Mouse (Mus musculus): ENCODE measurements around the gene Myl10. TPM values are rescaled to one million over a fixed set of nuclear protein-coding genes. Genes with fewer than 3 reads are reported as not detected.

Myl10 gene
- total and polyA plus RNA-seq, 3 experiments: not detected

DNA sequence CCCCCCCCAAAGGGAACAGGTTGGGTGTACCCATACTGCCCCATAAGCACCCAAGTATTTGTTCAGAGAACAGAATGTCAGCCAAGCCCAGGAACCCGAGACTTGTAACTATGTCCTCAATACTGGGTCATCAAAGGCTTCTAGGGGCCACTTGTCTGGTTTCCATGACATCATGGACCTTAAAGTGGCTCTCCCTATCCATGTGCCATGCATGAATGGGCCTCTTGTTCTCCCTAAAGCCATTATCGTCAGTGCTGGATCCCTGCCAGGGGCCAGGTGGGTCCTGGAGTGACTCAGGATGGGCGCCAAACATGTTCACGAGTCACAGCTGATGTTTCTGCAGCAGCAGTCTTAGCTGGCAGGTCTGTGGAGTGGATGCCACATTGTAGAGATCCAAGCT, 17.8 kb downstream of the Myl10 start:
- H3K4me1 ChIP-seq (ENCODE audit: insufficient read depth, low read depth, low read length): no peaks in the 10 kb centered on the region
- DNase-seq (ENCODE audit: low spot score): no peak
- H3K9me3 ChIP-seq (replicated peaks): peaks cover 18% of the 10 kb centered on the region
- no peak for ATAC-seq (ENCODE audit: extremely low read depth, insufficient number of reproducible peaks, low FRiP score, poor library complexity, severe bottlenecking)
- H3K4me3 ChIP-seq (ENCODE audit: low read depth, low read length): no peak overlapping the region
- TF ChIP-seq GATA1 (IDR thresholded peaks at IDR 0.05; ENCODE audit: borderline replicate concordance, low read length) (no peak), GATA2 (IDR thresholded peaks at IDR 0.05; ENCODE audit: borderline replicate concordance, low read depth, low read length) (no peak), CTCF (IDR thresholded peaks at IDR 0.05; ENCODE audit: low read depth, low read length) (no peak), TAL1 (conservative IDR thresholded peaks at IDR 0.05; ENCODE audit: low read depth, low read length) (no peak), POLR2AphosphoS5 (IDR thresholded peaks at IDR 0.05; ENCODE audit: insufficient replicate concordance, low read depth, low read length) (no peak)
- H3K36me3 ChIP-seq (replicated peaks): no peaks in the 10 kb centered on the region
- no peaks in the 10 kb centered on the region for H3K27me3 ChIP-seq (ENCODE audit: insufficient read depth, low read length)

DNA sequence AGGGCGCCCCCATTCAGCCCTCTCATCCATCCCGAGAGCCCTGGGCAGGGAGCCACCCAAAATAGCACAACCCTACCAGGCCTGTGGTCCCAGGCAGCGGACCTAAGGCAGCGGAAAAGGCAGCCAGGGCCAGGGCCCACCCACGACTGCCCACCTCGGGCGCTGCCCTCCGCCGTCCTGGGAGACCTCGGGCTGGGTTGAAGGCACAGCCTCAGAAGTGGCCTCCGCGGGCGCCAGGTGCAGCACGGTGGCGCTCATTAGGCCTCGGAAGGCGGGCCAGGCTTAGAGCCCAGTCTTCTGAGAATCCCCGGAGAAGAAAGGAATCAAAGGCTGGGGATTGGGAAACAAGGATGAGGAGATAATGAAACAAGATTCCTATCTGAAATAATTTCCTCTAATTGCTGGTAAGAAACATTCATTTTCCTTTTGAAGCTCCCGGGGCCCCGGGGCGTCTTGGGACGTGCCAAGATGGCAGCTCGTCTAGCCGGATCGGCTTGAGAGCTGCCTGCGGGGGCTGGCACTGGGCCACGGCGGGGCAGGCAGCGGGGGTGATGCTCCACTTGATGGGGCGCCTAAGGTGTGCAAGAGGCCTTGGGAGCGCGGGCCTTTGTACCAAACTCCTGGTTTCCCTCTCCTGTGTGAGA, 21.4 kb downstream of the Myl10 start:
- H3K4me3 ChIP-seq (ENCODE audit: low read depth, low read length): no peak overlapping the region
- H3K9me3 ChIP-seq (replicated peaks): peaks cover 14% of the 10 kb centered on the region
- ATAC-seq (ENCODE audit: extremely low read depth, insufficient number of reproducible peaks, low FRiP score, poor library complexity, severe bottlenecking) (no peak), DNase-seq (ENCODE audit: low spot score) (no peak)
- no peaks in the 10 kb centered on the region for H3K4me1 ChIP-seq (ENCODE audit: insufficient read depth, low read depth, low read length)
- TF ChIP-seq GATA2 (IDR thresholded peaks at IDR 0.05; ENCODE audit: borderline replicate concordance, low read depth, low read length) (no peak), CTCF (IDR thresholded peaks at IDR 0.05; ENCODE audit: low read depth, low read length) (no peak)
- H3K27me3 ChIP-seq (ENCODE audit: insufficient read depth, low read length): no peaks in the 10 kb centered on the region
- H3K36me3 ChIP-seq (replicated peaks): no peaks in the 10 kb centered on the region

DNA sequence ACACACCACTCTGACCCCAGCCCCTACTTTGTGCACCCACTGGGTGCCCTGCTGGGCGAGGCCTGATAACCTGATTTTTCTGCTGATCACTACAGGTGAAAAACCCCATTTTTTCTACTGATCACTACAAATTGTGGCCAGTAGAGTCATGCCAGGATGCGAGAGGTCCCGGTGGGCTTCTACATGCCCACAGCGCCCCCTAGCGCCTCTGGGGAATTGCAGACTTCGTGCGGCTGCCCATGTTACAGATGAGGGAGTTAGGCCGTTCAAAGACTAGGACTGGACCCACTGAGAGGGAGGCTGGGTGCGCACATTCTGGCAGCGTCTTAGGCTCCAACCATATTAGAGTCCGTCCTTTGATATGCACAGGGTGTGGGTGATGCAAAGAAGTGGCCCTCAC, 21.9 kb downstream of the Myl10 start:
- H3K4me3 ChIP-seq (ENCODE audit: low read depth, low read length): no peak overlapping the region
- no peak for DNase-seq (ENCODE audit: low spot score)
- no peak for ATAC-seq (ENCODE audit: extremely low read depth, insufficient number of reproducible peaks, low FRiP score, poor library complexity, severe bottlenecking)

DNA sequence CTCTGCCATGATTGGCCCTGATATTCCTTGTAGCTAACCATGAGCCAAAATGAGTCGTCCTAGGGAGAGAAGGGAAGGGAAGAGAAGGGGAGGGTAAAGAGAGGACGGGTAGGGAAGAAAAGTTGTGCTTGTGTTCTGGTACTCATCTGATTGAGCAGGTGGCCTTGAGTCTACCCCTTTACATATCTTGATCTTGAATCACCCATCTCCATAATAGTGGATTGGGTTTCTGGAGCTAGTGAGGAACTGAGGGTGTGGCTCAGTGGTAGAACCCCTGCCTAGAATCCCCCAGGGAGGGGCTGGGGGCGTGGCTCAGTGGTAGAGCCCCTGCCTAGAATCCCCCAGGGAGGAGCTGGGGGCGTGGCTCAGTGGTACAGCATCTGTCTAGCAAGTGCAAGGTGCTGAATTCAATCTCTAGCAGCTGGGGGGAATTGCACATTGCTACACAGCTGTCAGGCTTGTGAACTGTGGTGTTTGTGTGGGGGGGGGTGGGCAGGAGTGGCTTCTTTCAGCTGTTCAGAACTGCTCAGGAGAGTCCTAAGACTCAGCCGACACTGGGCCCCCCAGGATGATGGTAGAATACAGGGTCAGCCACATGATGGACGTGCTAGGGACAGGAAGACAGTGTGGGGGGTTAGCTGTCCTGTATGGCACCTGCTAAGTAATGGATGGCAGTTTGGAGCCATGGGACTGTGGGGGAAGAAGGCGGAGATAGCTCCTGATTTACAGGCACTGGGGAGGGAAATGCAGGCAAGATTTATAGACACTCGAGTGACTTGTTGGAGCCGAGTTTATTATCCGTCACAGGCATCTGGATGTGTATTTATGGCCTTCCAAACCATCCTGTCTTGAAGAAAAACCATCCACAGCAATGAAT, 24.0 kb downstream of the Myl10 start:
- H3K4me1 ChIP-seq (ENCODE audit: insufficient read depth, low read depth, low read length): no peaks in the 10 kb centered on the region
- no peaks in the 10 kb centered on the region for H3K36me3 ChIP-seq (replicated peaks)
- H3K4me3 ChIP-seq (ENCODE audit: low read depth, low read length): no peak overlapping the region
- H3K27me3 ChIP-seq (ENCODE audit: insufficient read depth, low read length): no peaks in the 10 kb centered on the region
- peaks cover 20% of the 10 kb centered on the region for H3K9me3 ChIP-seq (replicated peaks)
- TF ChIP-seq GATA1 (IDR thresholded peaks at IDR 0.05; ENCODE audit: borderline replicate concordance, low read length) (no peak), CTCF (IDR thresholded peaks at IDR 0.05; ENCODE audit: low read depth, low read length) (no peak), POLR2AphosphoS5 (IDR thresholded peaks at IDR 0.05; ENCODE audit: insufficient replicate concordance, low read depth, low read length) (no peak), TAL1 (conservative IDR thresholded peaks at IDR 0.05; ENCODE audit: low read depth, low read length) (no peak), GATA2 (IDR thresholded peaks at IDR 0.05; ENCODE audit: borderline replicate concordance, low read depth, low read length) (no peak)
- ATAC-seq (ENCODE audit: extremely low read depth, insufficient number of reproducible peaks, low FRiP score, poor library complexity, severe bottlenecking): no peak
- no peak for DNase-seq (ENCODE audit: low spot score)

More for the DNA sequence above, 21.9 kb downstream of the Myl10 start:
- no peaks in the 10 kb centered on the region for H3K4me1 ChIP-seq (ENCODE audit: insufficient read depth, low read depth, low read length)
- no peaks in the 10 kb centered on the region for H3K36me3 ChIP-seq (replicated peaks)
- H3K9me3 ChIP-seq (replicated peaks): peaks cover 14% of the 10 kb centered on the region
- H3K27me3 ChIP-seq (ENCODE audit: insufficient read depth, low read length): no peaks in the 10 kb centered on the region
- no peak for TF ChIP-seq CTCF (IDR thresholded peaks at IDR 0.05; ENCODE audit: low read depth, low read length)

DNA sequence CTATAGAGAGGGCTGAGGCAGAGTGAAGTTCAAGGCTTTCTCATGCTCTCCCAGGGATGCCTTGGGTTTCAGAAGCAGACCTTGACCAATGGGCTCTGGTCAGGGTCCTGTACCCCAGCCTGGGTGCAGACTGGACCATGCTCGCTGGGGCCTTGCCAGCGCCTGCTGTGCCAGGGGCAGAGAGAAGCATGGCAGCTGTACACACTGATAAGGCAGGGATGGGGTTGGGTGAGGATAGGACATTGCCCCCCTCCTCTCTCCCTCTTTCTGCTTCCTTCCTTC, 24.6 kb downstream of the Myl10 start:
- H3K9me3 ChIP-seq (replicated peaks): peaks cover 23% of the 10 kb centered on the region
- no peaks in the 10 kb centered on the region for H3K27me3 ChIP-seq (ENCODE audit: insufficient read depth, low read length)
- TF ChIP-seq POLR2AphosphoS5 (IDR thresholded peaks at IDR 0.05; ENCODE audit: insufficient replicate concordance, low read depth, low read length) (no peak), CTCF (IDR thresholded peaks at IDR 0.05; ENCODE audit: low read depth, low read length) (no peak), GATA2 (IDR thresholded peaks at IDR 0.05; ENCODE audit: borderline replicate concordance, low read depth, low read length) (no peak), GATA1 (IDR thresholded peaks at IDR 0.05; ENCODE audit: borderline replicate concordance, low read length) (no peak)
- DNase-seq (ENCODE audit: low spot score) (no peak), ATAC-seq (ENCODE audit: extremely low read depth, insufficient number of reproducible peaks, low FRiP score, poor library complexity, severe bottlenecking) (no peak)
- H3K4me1 ChIP-seq (ENCODE audit: insufficient read depth, low read depth, low read length): no peaks in the 10 kb centered on the region
- no peak overlapping the region for H3K4me3 ChIP-seq (ENCODE audit: low read depth, low read length)
- H3K36me3 ChIP-seq (replicated peaks): no peaks in the 10 kb centered on the region

DNA sequence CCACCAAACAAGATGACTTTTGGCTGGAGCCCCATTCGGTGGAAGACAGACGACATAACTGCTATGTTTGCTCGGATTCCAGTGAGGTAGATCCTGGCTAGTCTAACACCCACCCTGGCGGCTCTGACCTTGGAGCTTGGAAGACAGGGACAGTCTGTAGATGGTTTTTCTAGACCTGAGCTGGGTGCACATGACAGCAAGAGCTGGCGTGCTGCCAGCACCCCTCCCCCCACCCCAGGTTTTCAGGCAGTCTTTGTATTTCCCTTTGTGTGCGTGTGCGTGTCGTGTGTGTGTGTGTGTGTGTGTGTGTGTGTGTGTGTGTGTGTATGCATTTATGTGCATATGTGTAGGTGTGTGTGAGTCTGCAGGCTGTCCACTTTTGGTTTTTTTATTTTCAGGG, 25.7 kb downstream of the Myl10 start:
- ATAC-seq (ENCODE audit: extremely low read depth, insufficient number of reproducible peaks, low FRiP score, poor library complexity, severe bottlenecking) (no peak), DNase-seq (ENCODE audit: low spot score) (no peak)
- TF ChIP-seq TAL1 (conservative IDR thresholded peaks at IDR 0.05; ENCODE audit: low read depth, low read length) (no peak), GATA2 (IDR thresholded peaks at IDR 0.05; ENCODE audit: borderline replicate concordance, low read depth, low read length) (no peak), CTCF (IDR thresholded peaks at IDR 0.05; ENCODE audit: low read depth, low read length) (no peak), POLR2AphosphoS5 (IDR thresholded peaks at IDR 0.05; ENCODE audit: insufficient replicate concordance, low read depth, low read length) (no peak), GATA1 (IDR thresholded peaks at IDR 0.05; ENCODE audit: borderline replicate concordance, low read length) (no peak)
- H3K27me3 ChIP-seq (ENCODE audit: insufficient read depth, low read length): no peaks in the 10 kb centered on the region
- H3K36me3 ChIP-seq (replicated peaks): no peaks in the 10 kb centered on the region
- H3K4me1 ChIP-seq (ENCODE audit: insufficient read depth, low read depth, low read length): no peaks in the 10 kb centered on the region
- H3K4me3 ChIP-seq (ENCODE audit: low read depth, low read length): no peak overlapping the region
- peaks cover 23% of the 10 kb centered on the region for H3K9me3 ChIP-seq (replicated peaks)

Data from G1E (cell line).